Mouse (Mus musculus): Measurements from ENCODE around the gene Cd300ld3.

GRCm38 (mm10) chr11:115059797-115060196, 11.6 kb upstream of the Cd300ld3 start:
- no peak for TF ChIP-seq CTCF (IDR thresholded peaks at IDR 0.05; ENCODE audit: borderline replicate concordance, control insufficient read depth, extremely low read depth, insufficient read depth, low read length, poor library complexity)
- no peak for TF ChIP-seq POLR2A (IDR thresholded peaks at IDR 0.05; ENCODE audit: control insufficient read depth, extremely low read depth, insufficient read depth, low read length, poor library complexity)
